Mouse (Mus musculus) thymus, postnatal 14 days (tissue): ENCODE data around the gene Slc5a3.

Source experiments
- DNase-seq: peaks from one replicate; pipeline ENCODE4 v3.0.0; 2021

Gene Slc5a3

DNA sequence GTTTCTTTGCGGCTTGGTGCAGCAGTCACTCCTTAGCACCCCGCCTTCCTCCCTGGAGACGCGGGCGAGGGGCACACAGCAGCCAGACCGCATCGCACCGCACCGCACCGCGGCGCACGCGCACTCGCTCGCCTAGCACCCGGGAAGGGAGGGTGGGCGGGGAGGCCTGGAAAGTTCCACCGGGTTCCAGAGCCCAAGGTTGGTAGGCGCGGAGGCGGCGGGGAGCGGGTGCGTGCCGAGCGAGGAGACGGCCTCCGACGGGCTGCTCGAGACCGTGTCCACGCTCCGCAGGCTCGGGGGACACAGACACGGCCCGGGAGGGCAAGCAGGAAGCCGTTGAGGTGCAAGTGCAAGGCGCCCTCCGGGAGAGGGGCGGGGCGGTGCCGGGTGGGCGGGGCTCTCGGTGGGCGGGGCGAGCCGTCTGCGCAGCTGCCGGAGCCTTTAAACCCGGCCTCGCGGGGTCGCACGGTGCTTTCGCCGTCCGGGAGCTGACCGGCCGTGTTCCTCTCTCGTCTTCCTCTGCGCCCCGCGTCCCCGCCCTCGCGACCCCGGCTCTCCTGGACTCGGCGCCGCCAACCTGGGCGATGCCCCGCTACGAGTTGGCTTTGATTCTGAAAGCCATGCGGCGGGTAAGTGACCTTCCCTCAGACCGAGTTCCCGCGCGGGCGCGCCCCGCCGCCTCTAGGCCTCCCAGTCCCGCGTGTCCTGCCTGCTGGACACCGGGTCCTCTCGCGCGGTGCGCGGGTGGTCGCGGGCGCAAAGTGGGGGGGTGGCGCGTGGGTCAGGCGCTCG, at the start of gene Slc5a3, which contains the start of the genes Mrps6 and Gm49711:
Slc5a3 (plus strand) TSS at position 471 of the 792 bp plus-strand sequence.
Mrps6 (plus strand) TSS at position 419 of the 792 bp plus-strand sequence.
Gm49711 (plus strand) TSS at position 465 of the 792 bp plus-strand sequence.
- DNase-seq, result peak; percentile 92

GRCm38 (mm10) chr16:92009586-92009985, 48.5 kb upstream of the Slc5a3 start:
- no peak for DNase-seq

- no peak for DNase-seq
These were observed 41.3 kb upstream of the Slc5a3 start for GRCm38 (mm10) chr16:92016792-92017191.

- DNase-seq, result peak; percentile 75
These were observed 38.7 kb upstream of the Slc5a3 start for GRCm38 (mm10) chr16:92019141-92020118.

- DNase-seq, result no peak
These were observed 36.3 kb upstream of the Slc5a3 start for GRCm38 (mm10) chr16:92021656-92022400.

GRCm38 (mm10) chr16:92022494-92023283, 35.4 kb upstream of the Slc5a3 start:
- no peak for DNase-seq

GRCm38 (mm10) chr16:92033286-92033685, 24.8 kb upstream of the Slc5a3 start:
- no peak for DNase-seq

GRCm38 (mm10) chr16:92034676-92035075, 23.4 kb upstream of the Slc5a3 start:
- DNase-seq, result no peak

GRCm38 (mm10) chr16:92036701-92037100, 21.4 kb upstream of the Slc5a3 start:
- DNase-seq, result no peak

GRCm38 (mm10) chr16:92037891-92038607, 20.1 kb upstream of the Slc5a3 start:
- peak; percentile 66 for DNase-seq

- DNase-seq, result no peak
These were observed 18.7 kb upstream of the Slc5a3 start for GRCm38 (mm10) chr16:92039421-92039820.

GRCm38 (mm10) chr16:92039966-92040365, 18.2 kb upstream of the Slc5a3 start:
- no peak for DNase-seq

GRCm38 (mm10) chr16:92051777-92052310, 6.3 kb upstream of the Slc5a3 start:
- DNase-seq, result no peak

- no peak for DNase-seq
These were observed 5.6 kb upstream of the Slc5a3 start for GRCm38 (mm10) chr16:92052569-92052968.

GRCm38 (mm10) chr16:92056711-92057110, 1.4 kb upstream of the Slc5a3 start:
- DNase-seq, result no peak

DNA sequence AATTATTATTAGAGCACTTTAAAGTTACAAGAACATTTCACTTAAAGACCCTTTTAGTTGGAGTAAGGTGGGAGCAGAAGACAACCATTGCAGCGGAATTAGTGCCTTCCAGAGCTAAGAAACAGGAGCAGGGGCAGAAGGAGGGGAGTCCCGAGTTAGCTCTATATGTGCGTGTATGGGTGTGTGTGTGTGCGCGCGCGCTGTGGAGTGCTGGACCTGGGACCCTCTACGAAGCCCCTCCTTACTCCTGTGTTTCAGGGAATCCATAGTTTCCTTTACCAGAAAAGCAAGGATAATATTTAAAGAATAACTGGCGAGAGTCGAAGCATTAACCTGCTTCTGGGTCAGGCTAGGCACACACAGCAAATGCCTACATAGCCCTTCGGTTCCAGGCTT, 668 bp upstream of the Slc5a3 start:
- DNase-seq, result peak; percentile 25

- DNase-seq, result no peak
These were observed 810 bp downstream of the Slc5a3 start for GRCm38 (mm10) chr16:92058644-92059620.

DNA sequence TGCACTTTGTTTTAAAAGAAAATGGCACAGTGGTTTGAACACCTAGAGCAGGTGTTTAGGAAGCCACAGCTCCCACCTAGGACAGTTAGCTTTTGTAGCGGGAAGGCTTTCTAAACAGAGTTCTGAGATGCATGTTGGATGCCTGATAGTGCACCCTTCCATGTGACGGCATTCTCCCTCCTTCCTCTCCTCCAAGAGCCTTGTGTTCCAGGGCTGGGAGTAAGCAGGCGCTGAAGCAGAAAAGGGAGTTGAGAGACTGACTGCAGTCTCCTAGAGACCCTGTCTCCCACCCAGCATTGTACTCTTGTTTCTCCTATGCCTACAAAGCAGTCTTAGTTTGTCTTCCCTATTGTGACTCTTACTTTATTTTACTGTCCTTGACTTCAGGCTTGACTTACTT, 2.1 kb downstream of the Slc5a3 start:
- no peak for DNase-seq

- DNase-seq, result no peak
These were observed 3.5 kb downstream of the Slc5a3 start for GRCm38 (mm10) chr16:92061586-92061985.

DNA sequence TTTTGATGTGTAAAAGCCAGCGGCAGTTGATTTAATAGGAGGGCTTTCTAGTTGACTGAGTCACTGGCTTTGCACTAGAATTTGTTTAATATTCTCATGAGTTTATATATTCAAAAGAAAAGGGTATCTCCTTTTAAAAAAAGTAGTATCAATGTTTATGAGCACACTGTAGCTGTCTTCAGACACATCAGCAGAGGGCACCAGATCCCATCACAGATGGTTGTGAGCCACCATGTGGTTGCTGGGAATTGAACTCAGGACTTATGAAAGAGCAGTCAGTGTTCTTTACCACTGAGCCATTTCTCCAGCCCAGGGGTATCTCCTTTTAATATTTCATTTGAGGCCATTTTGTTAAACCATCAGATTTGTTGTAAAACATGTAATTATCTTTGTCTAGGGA, 4.7 kb downstream of the Slc5a3 start:
- DNase-seq, result no peak
